Mouse (Mus musculus): Measurements from ENCODE around the gene Hoxc6.

Hoxc6 gene

GRCm38 (mm10) chr15:102965003-102965891 lies 32.8 kb upstream of the Hoxc6 start:
- ChIA-PET CTCF (interaction anchor here (0.5 to 8.3 kb wide), 27 partner anchors 10 to 349 kb away, joined by 3 to 97 read pairs (median 6); partner anchors contain the start of gene Hoxc11 (in 1 of the 4)), POLR2A (interaction anchor here in 3 of 4 experiments (0.8 to 3.3 kb wide), 13 partner anchors 8 to 294 kb away, joined by 3 to 16 read pairs (median 4); partner anchors contain the start of genes Hoxc11 (in 1 of the 3), Hoxc8 (in 1 of the 3) and Hoxc9 (in 1 of the 3))

DNA sequence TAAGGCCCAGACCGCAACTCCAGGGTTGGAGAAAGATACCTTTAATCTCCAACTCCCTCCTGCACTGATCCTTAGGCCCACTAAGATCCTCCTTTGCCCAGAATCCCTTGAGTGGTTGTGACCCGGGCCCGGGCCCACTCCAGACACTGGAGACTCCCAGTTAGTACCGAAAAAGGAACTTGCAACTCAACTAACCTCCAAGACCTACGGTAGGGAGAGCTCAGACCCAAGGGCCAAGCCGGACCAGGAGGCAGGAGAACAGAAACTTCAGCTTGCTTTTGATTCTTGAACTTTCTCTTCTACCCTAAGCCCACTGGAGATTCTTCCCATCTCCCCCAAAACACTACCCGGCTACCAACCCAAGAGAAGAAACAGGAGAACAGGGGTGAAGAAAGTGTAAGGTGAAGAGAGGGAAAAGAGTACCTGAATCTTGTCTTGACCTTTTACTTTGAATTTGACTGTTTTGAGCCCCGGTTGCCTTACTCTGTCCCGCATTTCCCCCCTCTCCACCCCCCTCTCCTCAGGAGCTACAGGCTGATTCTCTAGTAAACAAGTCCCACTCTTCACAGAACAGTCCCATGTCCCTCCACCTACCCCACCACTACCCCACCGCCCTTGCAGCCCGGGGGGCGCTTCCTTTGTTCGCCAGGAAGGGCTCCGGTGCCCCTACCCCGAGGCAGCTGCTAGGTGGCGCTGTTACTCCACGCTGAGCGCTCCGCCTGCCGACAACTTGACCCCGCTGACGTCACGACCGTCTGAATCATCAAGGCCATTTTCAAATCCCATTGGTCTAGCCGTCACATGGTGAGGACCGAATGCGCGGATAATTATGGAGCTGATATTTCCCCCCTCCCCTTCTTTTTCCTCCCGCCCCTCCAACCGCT lies 31.9 kb upstream of the Hoxc6 start:
- CTCF ChIA-PET, result interaction anchor here (0.5 to 8.3 kb wide), 75 partner anchors 8 to 790 kb away, joined by 3 to 97 read pairs (median 4); partner anchors contain the start of genes Calcoco1 (in 1 of the 4), Hoxc11 (in 1 of the 4), Hoxc6 (in 1 of the 4) and Hoxc8 (in 1 of the 4)
- POLR2A ChIA-PET, result interaction anchor here in 3 of 4 experiments (0.7 to 3.3 kb wide), 31 partner anchors 9 to 295 kb away, joined by 3 to 16 read pairs (median 4); partner anchors contain the start of genes Hoxc11 (in 1 of the 3), Hoxc13 (in 1 of the 3) and Hoxc8 (in 1 of the 3)

GRCm38 (mm10) chr15:102966776-102967311 lies 31.2 kb upstream of the Hoxc6 start, which contains the start of gene Hoxc10:
Gene Hoxc10 (plus strand): TSS chr15:102966796.
- CTCF ChIA-PET, result interaction anchor here (0.6 to 8.3 kb wide), 68 partner anchors 8 to 790 kb away, joined by 3 to 97 read pairs (median 4); partner anchors contain the start of genes Calcoco1 (in 1 of the 4), Hoxc11 (in 1 of the 4), Hoxc6 (in 1 of the 4) and Hoxc8 (in 1 of the 4)
- POLR2A ChIA-PET, result interaction anchor here (0.7 to 3.3 kb wide), 36 partner anchors 9 to 296 kb away, joined by 3 to 16 read pairs (median 4); partner anchors contain the start of genes Cbx5 (in 1 of the 4), Hnrnpa1 (in 1 of the 4), Hoxc11 (in 1 of the 4) and Hoxc13 (in 1 of the 4)

DNA sequence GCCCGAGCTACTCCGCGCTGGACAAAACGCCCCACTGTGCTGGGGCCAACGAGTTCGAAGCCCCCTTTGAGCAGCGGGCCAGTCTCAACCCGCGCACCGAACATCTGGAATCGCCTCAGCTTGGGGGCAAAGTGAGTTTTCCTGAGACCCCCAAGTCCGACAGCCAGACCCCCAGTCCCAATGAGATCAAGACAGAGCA lies 30.8 kb upstream of the Hoxc6 start, which contains the start of gene Hoxc5:
Hoxc5 (plus strand) TSS at position 132 of the 199 bp plus-strand sequence.
- CTCF ChIA-PET, result interaction anchor here (0.6 to 8.3 kb wide), 42 partner anchors 8 to 791 kb away, joined by 3 to 97 read pairs (median 5); partner anchors contain the start of genes Calcoco1 (in 1 of the 4), Hoxc6 (in 1 of the 4), Hoxc8 (in 1 of the 4) and Hoxc9 (in 1 of the 4)
- POLR2A ChIA-PET, result interaction anchor here (0.8 to 3.3 kb wide), 30 partner anchors 8 to 296 kb away, joined by 3 to 16 read pairs (median 4); partner anchors contain the start of genes Cbx5 (in 1 of the 4), Hnrnpa1 (in 1 of the 4), Hoxc11 (in 1 of the 4) and Hoxc13 (in 1 of the 4)

DNA sequence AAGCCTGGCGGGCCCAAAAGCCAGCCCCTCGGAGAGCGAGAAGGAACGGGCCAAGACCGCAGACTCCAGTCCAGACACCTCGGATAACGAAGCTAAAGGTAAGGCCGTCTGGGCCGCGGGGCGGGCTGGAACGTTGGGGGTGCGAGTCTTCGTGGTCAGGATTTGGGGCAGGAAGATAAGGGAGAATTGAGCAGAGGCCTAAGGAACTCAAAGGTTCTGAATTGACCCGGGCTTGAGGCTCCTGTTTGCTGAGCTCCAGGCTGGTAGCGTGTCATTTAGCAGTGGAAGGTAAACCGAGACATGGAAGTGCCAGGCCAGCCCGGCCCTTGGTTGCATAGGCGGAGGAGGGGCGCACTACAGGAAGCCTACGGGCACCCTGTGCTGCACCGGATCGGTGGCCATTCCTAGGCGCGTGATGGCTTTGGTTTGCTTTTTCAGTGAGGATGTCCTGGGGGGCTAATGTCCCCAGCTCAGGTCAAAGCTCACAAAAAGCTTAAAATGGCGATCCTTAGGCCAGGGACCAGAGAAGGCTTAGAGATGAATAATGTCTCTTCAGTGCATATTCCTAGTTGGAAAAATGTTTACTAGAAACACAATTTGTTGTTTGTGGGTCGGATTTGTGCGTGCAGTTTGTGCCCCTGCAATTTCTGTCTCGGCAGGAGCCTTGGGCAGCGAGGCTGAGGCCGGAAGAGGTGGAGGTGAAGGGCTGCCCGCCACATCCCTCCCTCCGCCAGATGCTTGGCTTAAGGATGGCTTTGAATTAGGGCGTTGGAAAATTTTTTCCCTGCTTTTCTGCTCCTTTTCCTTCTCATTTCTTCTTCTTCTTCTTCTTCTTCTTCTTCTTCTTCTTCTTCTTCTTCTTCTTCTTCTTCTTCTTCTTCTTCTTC lies 30.3 kb upstream of the Hoxc6 start:
- CTCF ChIA-PET, result interaction anchor here (0.6 to 8.3 kb wide), 35 partner anchors 8 to 373 kb away, joined by 3 to 97 read pairs (median 6); partner anchors contain the start of genes Hoxc6 (in 1 of the 4), Hoxc8 (in 1 of the 4) and Hoxc9 (in 1 of the 4)
- POLR2A ChIA-PET, result interaction anchor here (0.7 to 3.3 kb wide), 26 partner anchors 8 to 297 kb away, joined by 3 to 16 read pairs (median 5); partner anchors contain the start of genes Cbx5 (in 1 of the 4), Hnrnpa1 (in 1 of the 4) and Hoxc11 (in 1 of the 4)

GRCm38 (mm10) chr15:102969296-102969695 lies 28.8 kb upstream of the Hoxc6 start:
- POLR2A ChIA-PET, result interaction anchor here in 2 of 4 experiments (0.6 to 1.0 kb wide), 4 partner anchors 19 to 396 kb away, joined by 3 to 5 read pairs (median 4); partner anchors contain the start of gene Calcoco1 (in 1 of the 2)
- CTCF ChIA-PET, result interaction anchor here (0.5 to 8.3 kb wide), 5 partner anchors 9 to 297 kb away, joined by 4 to 97 read pairs (median 9); no protein-coding TSS in a partner anchor

DNA sequence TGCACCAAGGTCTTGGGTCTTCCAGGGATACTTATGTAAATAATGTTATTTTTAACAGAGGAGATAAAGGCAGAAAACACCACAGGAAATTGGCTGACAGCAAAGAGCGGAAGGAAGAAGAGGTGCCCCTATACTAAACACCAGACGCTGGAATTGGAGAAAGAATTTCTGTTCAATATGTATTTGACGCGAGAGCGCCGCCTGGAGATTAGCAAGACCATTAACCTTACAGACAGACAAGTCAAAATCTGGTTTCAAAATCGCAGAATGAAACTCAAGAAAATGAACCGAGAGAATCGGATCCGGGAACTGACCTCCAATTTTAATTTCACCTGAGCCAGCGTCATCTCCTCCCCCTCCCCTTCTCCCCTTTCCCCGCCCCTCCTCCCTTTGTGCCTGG lies 27.3 kb upstream of the Hoxc6 start:
- POLR2A ChIA-PET, result interaction anchor here in 3 of 4 experiments (0.6 to 1.6 kb wide), 3 partner anchors 17 to 38 kb away, joined by 3 to 4 read pairs (median 3); no protein-coding TSS in a partner anchor
- CTCF ChIA-PET, result interaction anchor here in 1 of 4 experiments (0.7 to 8.3 kb wide), 4 partner anchors 197 to 219 kb away, joined by 3 to 97 read pairs (median 6); no protein-coding TSS in a partner anchor

DNA sequence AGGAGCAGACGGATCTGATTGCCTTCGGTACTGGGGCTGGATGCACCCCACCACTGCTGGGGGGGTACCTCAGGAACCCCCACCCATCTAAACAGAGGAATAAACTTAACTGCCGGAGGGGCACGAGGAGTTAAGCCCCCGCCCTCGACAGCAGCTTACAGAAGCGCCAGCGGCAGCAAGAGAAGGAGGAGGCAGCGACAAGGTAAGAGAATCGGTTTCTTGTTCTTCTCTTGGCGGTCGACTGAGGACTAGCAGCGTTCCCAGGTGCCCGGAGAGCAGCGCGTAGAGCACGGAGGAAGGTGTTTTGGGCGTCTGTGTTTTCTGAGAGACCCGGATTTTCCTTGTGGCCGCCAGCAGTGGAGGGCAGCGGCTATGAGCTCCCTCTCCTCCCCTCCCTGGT lies 25.8 kb upstream of the Hoxc6 start:
- ChIA-PET CTCF (interaction anchor here in 3 of 4 experiments (0.5 to 2.6 kb wide), 7 partner anchors 9 to 211 kb away, joined by 3 to 11 read pairs (median 5); no protein-coding TSS in a partner anchor), POLR2A (interaction anchor here in 1 of 4 experiments (0.6 to 1.7 kb wide), 6 partner anchors 9 to 62 kb away, joined by 3 to 4 read pairs (median 3); no protein-coding TSS in a partner anchor)

- ChIA-PET CTCF (interaction anchor here in 2 of 4 experiments (0.9 to 2.6 kb wide), 6 partner anchors 9 to 211 kb away, joined by 3 to 11 read pairs (median 4); no protein-coding TSS in a partner anchor), POLR2A (interaction anchor here in 1 of 4 experiments (0.6 to 1.7 kb wide), 5 partner anchors 9 to 62 kb away, joined by 3 to 4 read pairs (median 3); no protein-coding TSS in a partner anchor)
These were observed 25.3 kb upstream of the Hoxc6 start for GRCm38 (mm10) chr15:102972753-102973152.

DNA sequence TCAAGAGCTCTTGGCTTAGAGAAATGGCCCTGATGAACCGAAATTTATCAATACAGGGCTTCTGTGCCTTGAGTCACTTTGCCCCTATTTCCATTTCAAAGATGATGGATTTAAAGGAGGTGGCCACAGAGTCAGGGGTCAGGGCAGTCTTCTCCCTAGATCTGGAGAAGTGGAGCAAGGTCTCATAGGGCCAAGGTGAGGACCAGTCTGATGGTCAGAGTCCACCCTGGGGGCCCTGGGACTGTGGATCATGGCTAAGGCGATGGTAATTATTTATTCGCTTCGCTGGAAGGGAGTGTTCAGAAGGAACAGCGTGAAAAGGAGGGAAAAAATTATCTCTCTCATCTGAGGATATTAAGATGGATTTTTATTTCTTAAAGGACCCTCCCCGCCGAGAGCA lies 23.0 kb upstream of the Hoxc6 start:
- ChIA-PET POLR2A (interaction anchor here in 2 of 4 experiments (0.6 to 1.4 kb wide), 8 partner anchors 8 to 1877 kb away, joined by 3 to 4 read pairs (median 3); partner anchors contain the start of genes Hoxc10 (in 1 of the 2), Hoxc5 (in 1 of the 2) and Hoxc8 (in 1 of the 2)), CTCF (interaction anchor here in 3 of 4 experiments (0.6 to 1.7 kb wide), 8 partner anchors 8 to 340 kb away, joined by 3 to 8 read pairs (median 4); partner anchors contain the start of genes Hoxc10 (in 2 of the 3) and Hoxc5 (in 2 of the 3))

- CTCF ChIA-PET, result interaction anchor here in 3 of 4 experiments (0.6 to 1.7 kb wide), 8 partner anchors 9 to 339 kb away, joined by 3 to 8 read pairs (median 4); partner anchors contain the start of genes Hoxc10 (in 2 of the 3) and Hoxc5 (in 2 of the 3)
These were observed 22.4 kb upstream of the Hoxc6 start for GRCm38 (mm10) chr15:102975688-102976111.

DNA sequence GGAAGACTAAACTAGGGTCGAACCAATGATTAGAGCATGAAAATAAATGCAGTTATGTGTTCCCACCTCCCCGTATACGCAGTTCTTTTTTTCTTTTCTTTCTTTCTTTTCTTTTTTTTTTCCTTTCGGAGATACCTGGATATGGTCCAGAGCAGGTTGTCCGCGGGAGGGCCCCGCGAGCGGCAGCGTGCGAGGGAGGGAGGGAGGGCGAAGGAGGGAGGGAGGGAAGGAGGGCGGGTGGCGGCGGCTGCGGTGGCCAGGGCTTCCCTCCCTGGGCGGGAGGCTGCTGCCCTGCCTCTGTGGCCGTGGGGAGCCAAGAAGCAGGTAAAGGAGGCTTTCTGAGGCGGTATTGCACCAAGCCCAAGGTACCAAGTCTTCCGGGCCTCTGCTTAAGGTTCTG lies 21.9 kb upstream of the Hoxc6 start, which contains the start of gene Hoxc9:
Hoxc9 (plus strand) TSS at position 269 of the 400 bp plus-strand sequence.
- ChIA-PET CTCF (interaction anchor here in 3 of 4 experiments (1.2 to 7.4 kb wide), 8 partner anchors 9 to 339 kb away, joined by 3 to 50 read pairs (median 4); partner anchors contain the start of genes Hoxc10 (in 3 of the 3) and Hoxc5 (in 3 of the 3)), POLR2A (interaction anchor here in 3 of 4 experiments (0.6 to 2.0 kb wide), 11 partner anchors 9 to 215 kb away, joined by 3 to 9 read pairs (median 4); partner anchors contain the start of genes Hoxc10 (in 1 of the 3), Hoxc11 (in 1 of the 3), Hoxc5 (in 1 of the 3) and Hoxc8 (in 1 of the 3))

More at GRCm38 (mm10) chr15:102975688-102976111, 22.4 kb upstream of the Hoxc6 start:
- POLR2A ChIA-PET, result interaction anchor here in 2 of 4 experiments (0.6 to 1.4 kb wide), 11 partner anchors 9 to 1878 kb away, joined by 3 to 4 read pairs (median 3); partner anchors contain the start of genes Hoxc10 (in 1 of the 2), Hoxc5 (in 1 of the 2) and Hoxc8 (in 1 of the 2)

- ChIA-PET POLR2A (interaction anchor here in 3 of 4 experiments (0.6 to 2.0 kb wide), 11 partner anchors 10 to 304 kb away, joined by 3 to 9 read pairs (median 4); partner anchors contain the start of genes Hoxc10 (in 1 of the 3), Hoxc11 (in 1 of the 3) and Hoxc8 (in 1 of the 3)), CTCF (interaction anchor here (0.6 to 7.4 kb wide), 11 partner anchors 9 to 338 kb away, joined by 3 to 50 read pairs (median 3); partner anchors contain the start of genes Hoxc5 (in 3 of the 4), Hoxc10 (in 2 of the 4) and Hoxc8 (in 1 of the 4))
These were observed 21.2 kb upstream of the Hoxc6 start for GRCm38 (mm10) chr15:102976631-102977422.

Measured in embryonic stem cell, embryonic (primary cell).